Mouse (Mus musculus): ENCODE results near the gene Proser2.

GRCm38 (mm10) chr2:6123046-6123445, 7.0 kb downstream of the Proser2 start:
- TF ChIP-seq POLR2A (IDR thresholded peaks at IDR 0.05; ENCODE audit: insufficient read depth, low read depth, low read length) (no peak), CTCF (IDR thresholded peaks at IDR 0.05; ENCODE audit: insufficient read depth, low read depth, low read length) (no peak)
